Mouse (Mus musculus) liver, embryonic 12.5 days (tissue): ENCODE results near the gene Ciao2a. TPM values are rescaled to one million over a fixed set of nuclear protein-coding genes. Genes with fewer than 3 reads are reported as not detected.

Experiments used
- polyA plus RNA-seq: library from polyadenylated mRNA; unstranded; fragments of >200 nt; fragmentation: Nextera tagmentation; extraction: Ambion mirVana; gene quantifications from 2 replicates; pipeline ENCODE4 v1.2.1, GENCODE M21; 2016

Gene Ciao2a
- polyA plus RNA-seq, 1 experiment from 2014 or later = 199 TPM

Other genes with a start within 250 kb of the Ciao2a start
- gene Pclaf, start 236.4 kb upstream of the Ciao2a start, polyA plus RNA-seq = 126 TPM in 2 replicates
- gene Trip4, start 217.8 kb upstream of the Ciao2a start, polyA plus RNA-seq = 17.4 and 18.3 TPM in 2 replicates
- 7.1 and 7.4 TPM in 2 replicates for gene Csnk1g1, start 217.7 kb upstream of the Ciao2a start, polyA plus RNA-seq
- gene Ppib, start 66.4 kb upstream of the Ciao2a start, polyA plus RNA-seq = 392 and 399 TPM in 2 replicates
- gene Snx22, start 56.9 kb upstream of the Ciao2a start, polyA plus RNA-seq = 29.6 and 33.4 TPM in 2 replicates
- 89.6 and 95.1 TPM in 2 replicates for gene Snx1, start within 50 bp of the Ciao2a start, polyA plus RNA-seq
- 12.3 and 16.4 TPM in 2 replicates for gene Dapk2, start 31.6 kb downstream of the Ciao2a start, polyA plus RNA-seq
- 35.8 and 37.9 TPM in 2 replicates for gene Herc1, start 223.8 kb downstream of the Ciao2a start, polyA plus RNA-seq